Mouse (Mus musculus) left cerebral cortex, adult 8-10 months (tissue): ENCODE results near the gene Gm40460. TPM values are rescaled to one million over a fixed set of nuclear protein-coding genes. Genes with fewer than 3 reads are reported as not detected.

ENCODE experiments used
- total RNA-seq, 4 experiments: library from RNA; stranded (reverse); gene quantifications; 2 replicates each; pipeline ENCODE4 v1.2.4; 2022

The Gm40460 gene
- total RNA-seq, 4 experiments from 2014 or later = not detected

Other genes with a start within 250 kb of the Gm40460 start
- 10 to 100 TPM; 32.6 to 34.9 (median 33.7) TPM for gene Mob2, start 180.0 kb downstream of the Gm40460 start, total RNA-seq
- 100 to 1,000 TPM; 127 to 151 (median 133) TPM for gene Dusp8, start 145.2 kb downstream of the Gm40460 start, total RNA-seq
- not detected for gene Gm45618, start 120.3 kb downstream of the Gm40460 start, total RNA-seq
- not detected for gene Gm39115, start 105.0 kb downstream of the Gm40460 start, total RNA-seq
- gene Gm45337, start 96.5 kb downstream of the Gm40460 start, total RNA-seq = not detected
- gene Gm29735, start 84.0 kb downstream of the Gm40460 start, total RNA-seq = not detected
- not detected for gene Gm4553, start 75.3 kb downstream of the Gm40460 start, total RNA-seq
- not detected for gene Krtap5-2, start 65.1 kb downstream of the Gm40460 start, total RNA-seq
- not detected for gene Gm10153, start 50.7 kb downstream of the Gm40460 start, total RNA-seq
- not detected for gene Krtap5-3, start 39.7 kb downstream of the Gm40460 start, total RNA-seq
- not detected for gene Gm7579, start 29.2 kb downstream of the Gm40460 start, total RNA-seq
- not detected for gene Krtap5-5, start 11.1 kb downstream of the Gm40460 start, total RNA-seq
- gene Gm2431, start 17.3 kb upstream of the Gm40460 start, total RNA-seq = not detected
- not detected for gene Gm4559, start 33.3 kb upstream of the Gm40460 start, total RNA-seq
- gene Krtap5-1, start 56.0 kb upstream of the Gm40460 start, total RNA-seq = not detected
- not detected for gene Krtap5-4, start 62.5 kb upstream of the Gm40460 start, total RNA-seq
- 10 to 100 TPM; 30.9 to 34.5 (median 31.7) TPM for gene Ifitm10, start 132.7 kb upstream of the Gm40460 start, total RNA-seq
- gene Gm49369, start 141.6 kb upstream of the Gm40460 start, total RNA-seq = 10 to 100 TPM in 2 of 4 experiments, 1 to 10 TPM in 1, not detected in 1; 2.2 to 24.0 (median 19.7) TPM
- 1,000 to 10,000 TPM in 1 of 4 experiments, 100 to 1,000 TPM in 3; 328 to 1,203 (median 591) TPM for gene Ctsd, start 147.0 kb upstream of the Gm40460 start, total RNA-seq
- gene Syt8, start 193.8 kb upstream of the Gm40460 start, total RNA-seq = not detected
- 1 to 10 TPM; 1.9 to 9.6 (median 5.2) TPM for gene Tnni2, start 200.7 kb upstream of the Gm40460 start, total RNA-seq
- 10 to 100 TPM; 10.8 to 18.8 (median 13.9) TPM for gene Lsp1, start 219.7 kb upstream of the Gm40460 start, total RNA-seq